Mouse (Mus musculus) stomach, postnatal 0 days (tissue): ENCODE results near the gene Gpr183.

Experiments
- CTCF ChIP-seq: IDR thresholded peaks from 2 replicates; pipeline ENCODE4 v1.5.1; 2016; ENCODE audit warnings: antibody characterized with exemption, low read depth, mild to moderate bottlenecking, moderate library complexity
- EP300 ChIP-seq: optimal IDR thresholded peaks from 2 replicates; pipeline ENCODE3; 2016; ENCODE audit warnings: antibody characterized with exemption

DNA sequence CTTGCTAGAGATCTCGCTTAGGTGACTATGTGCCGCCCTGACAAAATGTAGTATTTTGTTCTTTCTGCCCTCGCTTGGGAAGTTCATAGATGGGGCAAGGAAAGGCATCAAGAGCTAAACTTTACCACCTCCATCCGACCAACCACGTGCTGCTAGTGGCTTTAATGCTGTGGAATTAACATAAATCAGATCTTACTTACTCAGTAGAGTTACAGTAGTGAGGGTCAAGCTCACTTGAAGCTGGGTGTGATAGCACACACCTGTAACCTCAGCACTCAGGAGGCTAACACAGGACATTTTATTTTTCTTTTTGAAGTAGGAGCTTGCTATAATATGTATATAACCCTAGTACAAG, 13.0 kb downstream of the Gpr183 start:
- TF ChIP-seq CTCF = no peak
- TF ChIP-seq EP300 = no peak
